Mouse (Mus musculus) megakaryocyte, embryonic 14.5 days (primary cell): Measurements from ENCODE around the gene 2310033P09Rik.

ENCODE experiments used
- FLI1 ChIP-seq: IDR thresholded peaks from 2 replicates; pipeline ENCODE4 v1.6.1; 2012; ENCODE audit warnings: low read length, inconsistent platforms, mixed read lengths
- GATA1 ChIP-seq: IDR thresholded peaks from 3 replicates; pipeline ENCODE4 v1.6.1; 2012; ENCODE audit warnings: mixed read lengths, low read length, inconsistent platforms, borderline replicate concordance

DNA sequence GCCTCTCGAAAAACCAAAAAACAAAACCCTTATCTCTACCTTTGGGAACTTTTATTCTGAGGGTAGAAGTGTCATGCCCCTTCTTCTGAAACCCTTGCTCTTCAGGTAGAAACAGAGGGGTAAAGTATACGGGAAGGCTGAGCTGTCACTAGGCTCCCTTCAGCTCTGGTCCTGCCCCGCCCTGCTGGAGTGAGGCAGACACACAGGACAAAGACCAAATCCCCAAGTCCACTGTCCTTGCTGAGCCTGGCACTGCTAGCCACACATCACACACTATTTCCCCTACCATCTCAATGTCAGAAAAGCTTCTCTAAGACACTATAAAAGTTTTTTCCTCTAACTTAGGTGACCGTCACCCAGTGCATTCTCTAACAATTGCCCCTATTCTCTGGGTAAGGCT lies 14.2 kb downstream of the 2310033P09Rik start:
- TF ChIP-seq FLI1: no peak
- no peak for TF ChIP-seq GATA1
